Mouse (Mus musculus) embryonic facial prominence, embryonic 12.5 days (tissue): Measurements from ENCODE around the gene Kif3a. TPM values are rescaled to one million over a fixed set of nuclear protein-coding genes. Genes with fewer than 3 reads are reported as not detected.

Experiments
- ATAC-seq: fragments of 200-750 bp; cut with Nextera tagmentation; 2 replicates; pipeline ENCODE4 v1.8.0; 2017; ENCODE audit not compliant: insufficient number of reproducible peaks, insufficient read depth, low FRiP score, low TSS enrichment
- H3K27ac ChIP-seq: fragments of 300-500 bp; sonication (generic); 2 replicates; pipeline ENCODE4 v1.5.1; 2016; ENCODE audit warnings: mild to moderate bottlenecking
- H3K27me3 ChIP-seq: fragments of 300-500 bp; sonication (generic); 2 replicates; pipeline ENCODE4 v1.6.1; 2016; ENCODE audit warnings: mild to moderate bottlenecking, moderate library complexity
- H3K36me3 ChIP-seq: fragments of 300-500 bp; sonication (generic); 2 replicates; pipeline ENCODE4 v1.6.1; 2016; ENCODE audit warnings: mild to moderate bottlenecking
- H3K4me1 ChIP-seq: fragments of 300-500 bp; sonication (generic); 2 replicates; pipeline ENCODE4 v1.6.1; 2016
- H3K4me2 ChIP-seq: fragments of 300-500 bp; sonication (generic); replicated peaks from 2 replicates; pipeline ENCODE4 v1.6.1; 2016; ENCODE audit warnings: mild to moderate bottlenecking, moderate library complexity
- H3K4me3 ChIP-seq: fragments of 300-500 bp; sonication (generic); 2 replicates; pipeline ENCODE4 v1.5.1; 2016; ENCODE audit warnings: mild to moderate bottlenecking
- H3K9ac ChIP-seq: fragments of 300-500 bp; sonication (generic); 2 replicates; pipeline ENCODE4 v1.6.1; 2016; ENCODE audit warnings: mild to moderate bottlenecking, moderate library complexity
- H3K9me3 ChIP-seq: fragments of 300-500 bp; sonication (generic); 2 replicates; pipeline ENCODE4 v1.6.1; 2016; ENCODE audit warnings: mild to moderate bottlenecking, moderate library complexity
- WGBS: fragments of 180-500 bp; shearing (Covaris S2); methylation state at CpG from one replicate; pipeline ENCODE4 v1.1.7; 2016; 5-methylcytosine and 5-hydroxymethylcytosine counted together
- polyA plus RNA-seq: library from polyadenylated mRNA; unstranded; fragments of >200 nt; fragmentation: Nextera tagmentation; extraction: Ambion mirVana; gene quantifications from 2 replicates; pipeline ENCODE4 v1.2.1, GENCODE M21; 2016

Gene Kif3a
- polyA plus RNA-seq, 1 experiment from 2014 or later = 101 TPM

DNA sequence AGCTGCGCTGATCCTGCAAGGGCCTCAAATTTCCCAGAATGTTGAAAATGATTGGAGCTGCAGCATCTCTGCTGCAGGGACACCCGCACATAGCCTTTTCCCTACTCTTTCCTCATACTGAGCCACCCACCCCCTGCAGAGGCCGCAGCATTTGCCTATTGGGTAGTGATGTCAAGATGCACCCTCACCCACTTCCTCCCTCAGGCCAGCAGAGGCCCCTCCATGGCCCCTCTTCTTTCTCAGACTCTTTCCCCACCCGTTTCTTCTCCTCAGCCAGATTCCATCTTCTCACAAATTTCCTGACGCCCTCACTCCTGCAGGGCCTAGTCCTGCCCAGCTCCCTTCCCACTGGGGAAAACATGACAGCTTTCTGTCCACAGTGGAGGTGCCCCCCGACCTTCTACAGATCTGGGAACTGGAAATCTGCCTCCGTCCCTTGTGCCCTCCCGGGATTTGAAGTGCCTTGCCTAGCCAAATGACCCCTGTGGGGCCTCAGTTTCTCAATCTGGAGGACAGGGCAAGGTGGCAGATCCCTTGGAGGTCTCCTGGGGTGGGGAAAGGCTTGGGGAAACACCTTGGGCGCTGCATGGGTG, 68.5 kb downstream of the Kif3a start:
- no peaks in the 10 kb centered on the region for H3K36me3 ChIP-seq
- peak overlapping the region; percentile 74 for H3K4me2 ChIP-seq
- 32% methylated on average over 9 of the region's 9 CpGs for WGBS
- peaks cover 16% of the 10 kb centered on the region for H3K4me1 ChIP-seq
- no peaks in the 10 kb centered on the region for H3K9me3 ChIP-seq
- ATAC-seq = no peak
- H3K9ac ChIP-seq = peak overlapping the region; percentile 45; the same call in 1 of the 2 replicates
- peak overlapping the region; percentile 39 for H3K4me3 ChIP-seq
- 0 out of 2 replicates have a peak, but pooled peaks cover 12% of the 10 kb centered on the region for H3K27me3 ChIP-seq
- no peak overlapping the region for H3K27ac ChIP-seq

DNA sequence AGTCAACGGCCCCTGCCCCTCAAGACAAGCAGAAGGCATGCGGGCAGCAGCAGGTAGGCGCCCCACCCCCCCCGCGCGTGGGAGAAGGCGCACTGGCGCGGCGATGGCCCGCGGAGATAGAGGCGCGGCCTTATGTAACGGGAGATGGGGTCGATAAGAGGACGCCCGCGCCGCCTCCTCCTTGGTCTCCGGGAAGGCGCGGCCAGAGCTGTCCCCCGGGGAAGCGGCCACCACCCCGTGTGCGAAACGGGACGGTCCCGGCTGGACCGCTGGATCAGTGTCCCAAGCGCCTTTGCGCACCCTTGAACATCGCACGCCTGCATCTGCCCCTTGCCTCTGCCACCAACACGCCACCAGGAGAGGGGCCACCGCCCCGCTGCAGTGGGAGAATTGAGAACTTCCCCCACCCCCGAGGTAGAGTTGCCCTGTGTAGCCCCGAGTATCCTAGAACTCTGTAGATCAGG, 69.0 kb downstream of the Kif3a start:
- 1% methylated on average over 40 of the region's 40 CpGs for WGBS
- Histone ChIP-seq H3K9me3 (no peaks in the 10 kb centered on the region), H3K4me2 (peak overlapping the region; percentile 74), H3K4me3 (peak overlapping the region; percentile 39), H3K9ac (peak overlapping the region; percentile 45), H3K4me1 (peaks cover 16% of the 10 kb centered on the region), H3K27me3 (0 out of 2 replicates have a peak, but pooled peaks cover 12% of the 10 kb centered on the region), H3K27ac (no peak overlapping the region), H3K36me3 (no peaks in the 10 kb centered on the region)
- no peak for ATAC-seq

DNA sequence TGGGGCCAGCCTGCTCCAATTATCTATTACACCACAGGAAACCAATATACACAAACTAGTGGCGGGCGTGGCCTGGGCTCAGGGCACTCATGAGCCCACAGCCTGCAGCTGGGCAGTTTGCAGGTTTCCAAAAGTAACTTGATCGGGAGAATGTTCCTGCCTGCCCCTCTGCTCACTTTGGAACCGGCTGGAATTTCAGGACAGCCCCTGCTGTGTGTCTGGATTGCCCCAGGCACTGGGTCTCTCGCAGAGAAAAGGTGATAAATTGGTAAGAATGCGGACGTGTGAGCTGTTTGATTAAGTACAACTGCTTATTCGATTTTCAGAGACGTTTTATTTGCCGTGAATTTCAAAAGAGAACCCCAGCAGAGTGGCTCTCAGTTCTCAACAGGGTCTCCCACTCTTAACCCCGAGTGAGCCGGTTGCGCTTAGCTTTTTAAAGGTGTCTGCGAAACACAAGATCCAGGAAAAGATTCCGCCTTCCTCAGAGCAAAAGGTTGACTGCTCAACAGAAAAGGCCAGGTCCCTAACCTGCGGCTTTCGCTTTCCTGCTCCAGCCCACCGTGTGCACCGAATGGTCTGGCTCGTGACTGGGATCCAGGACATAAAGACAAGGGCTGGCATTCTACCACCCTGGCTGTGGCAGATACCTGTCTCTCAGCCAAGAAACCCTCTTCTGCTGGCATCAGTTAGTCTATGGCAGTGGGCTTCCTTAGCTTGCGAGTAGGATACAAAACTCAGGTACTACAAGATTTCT, 70.0 kb downstream of the Kif3a start:
- no peak overlapping the region for H3K27ac ChIP-seq
- 11% methylated on average over 21 of the region's 21 CpGs for WGBS
- H3K4me1 ChIP-seq = peaks cover 16% of the 10 kb centered on the region
- H3K36me3 ChIP-seq = no peaks in the 10 kb centered on the region
- H3K9ac ChIP-seq = no peak overlapping the region
- peak overlapping the region; percentile 36 for H3K4me2 ChIP-seq
- ATAC-seq = no peak
- H3K4me3 ChIP-seq = no peak overlapping the region
- H3K9me3 ChIP-seq = no peaks in the 10 kb centered on the region
- H3K27me3 ChIP-seq = 0 out of 2 replicates have a peak, but pooled peaks cover 12% of the 10 kb centered on the region

DNA sequence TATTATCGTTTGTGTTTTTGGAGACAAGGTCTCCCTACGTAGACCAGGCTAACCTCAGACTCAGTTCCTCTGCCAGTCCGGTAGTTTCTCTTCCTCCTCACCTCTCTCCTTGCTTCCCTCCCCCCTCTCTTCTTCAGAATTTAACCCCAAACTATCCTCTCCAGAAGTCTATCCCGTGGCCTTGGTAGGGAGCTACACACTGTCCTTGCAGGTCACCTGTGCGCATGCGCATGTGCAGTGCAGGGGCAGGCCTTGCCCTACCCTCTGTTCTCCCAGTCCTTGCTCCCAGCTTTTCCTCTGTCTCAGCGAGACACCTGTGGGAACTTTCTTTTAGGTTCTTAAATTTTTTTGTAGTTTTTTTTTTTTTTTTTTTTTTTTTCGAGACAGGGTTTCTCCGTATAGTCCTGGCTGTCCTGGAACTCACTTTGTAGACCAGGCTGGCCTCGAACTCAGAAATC, 70.7 kb downstream of the Kif3a start:
- Histone ChIP-seq H3K4me1 (peaks cover 16% of the 10 kb centered on the region), H3K9ac (no peak overlapping the region), H3K27me3 (0 out of 2 replicates have a peak, but pooled peaks cover 12% of the 10 kb centered on the region), H3K4me2 (no peak overlapping the region), H3K27ac (no peak overlapping the region), H3K4me3 (no peak overlapping the region), H3K9me3 (no peaks in the 10 kb centered on the region), H3K36me3 (no peaks in the 10 kb centered on the region)
- 77% methylated on average over 10 of the region's 10 CpGs for WGBS
- no peak for ATAC-seq

DNA sequence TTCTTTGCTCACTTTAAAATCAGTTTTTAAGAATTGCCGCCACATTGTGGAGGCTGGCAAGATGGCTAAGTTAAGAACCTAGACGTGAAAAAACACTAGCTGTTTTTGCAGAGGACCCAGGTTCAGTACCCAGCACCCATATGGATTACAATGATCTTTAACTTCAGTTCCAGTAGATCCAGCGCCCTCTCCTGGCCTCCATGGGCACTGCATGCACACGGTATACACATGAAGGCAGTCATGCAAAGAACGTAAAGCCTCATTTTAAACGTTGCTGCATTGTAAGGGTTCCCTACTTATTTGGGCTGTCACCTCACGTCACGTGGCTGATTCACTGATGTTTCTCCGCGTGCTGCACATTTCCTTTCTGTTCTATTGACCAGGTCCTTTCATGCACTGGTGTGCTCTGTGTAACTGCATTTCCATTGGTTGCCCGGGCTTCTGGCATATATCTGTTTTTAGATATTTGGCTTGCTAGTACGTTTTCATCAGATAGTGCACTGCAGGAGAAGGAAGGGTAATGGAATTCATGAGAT, 75.6 kb downstream of the Kif3a start:
- WGBS = 75% methylated on average over 12 of the region's 12 CpGs
- ATAC-seq = no peak
- Histone ChIP-seq H3K9ac (no peak overlapping the region), H3K27me3 (no peaks in the 10 kb centered on the region), H3K4me3 (no peak overlapping the region), H3K4me2 (no peak overlapping the region), H3K4me1 (no peaks in the 10 kb centered on the region), H3K36me3 (no peaks in the 10 kb centered on the region), H3K9me3 (no peaks in the 10 kb centered on the region), H3K27ac (no peak overlapping the region)

DNA sequence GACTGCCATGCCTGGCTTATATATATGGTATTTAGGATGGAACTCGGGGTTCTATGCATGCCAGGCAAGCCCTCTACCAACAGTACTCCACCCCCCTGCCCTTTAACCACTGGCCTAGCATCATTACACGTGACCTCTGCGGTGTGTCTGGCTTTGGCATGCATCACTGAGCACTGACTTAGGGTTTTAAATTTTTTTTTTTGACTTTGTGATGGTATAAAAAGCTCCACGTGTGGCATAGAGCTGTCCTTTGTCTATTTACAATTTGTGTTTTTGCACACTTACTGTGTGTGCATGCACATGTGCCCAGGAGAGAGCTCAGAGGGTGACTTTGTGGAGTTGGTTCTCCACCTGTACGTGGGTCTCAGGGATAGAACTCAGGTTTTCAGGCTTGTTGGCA, 76.8 kb downstream of the Kif3a start:
- Histone ChIP-seq H3K9me3 (no peaks in the 10 kb centered on the region), H3K27ac (no peak overlapping the region), H3K4me3 (no peak overlapping the region), H3K9ac (no peak overlapping the region), H3K4me1 (no peaks in the 10 kb centered on the region), H3K4me2 (no peak overlapping the region), H3K36me3 (no peaks in the 10 kb centered on the region), H3K27me3 (no peaks in the 10 kb centered on the region)
- WGBS = 82% methylated on average over 5 of the region's 5 CpGs
- ATAC-seq = no peak

DNA sequence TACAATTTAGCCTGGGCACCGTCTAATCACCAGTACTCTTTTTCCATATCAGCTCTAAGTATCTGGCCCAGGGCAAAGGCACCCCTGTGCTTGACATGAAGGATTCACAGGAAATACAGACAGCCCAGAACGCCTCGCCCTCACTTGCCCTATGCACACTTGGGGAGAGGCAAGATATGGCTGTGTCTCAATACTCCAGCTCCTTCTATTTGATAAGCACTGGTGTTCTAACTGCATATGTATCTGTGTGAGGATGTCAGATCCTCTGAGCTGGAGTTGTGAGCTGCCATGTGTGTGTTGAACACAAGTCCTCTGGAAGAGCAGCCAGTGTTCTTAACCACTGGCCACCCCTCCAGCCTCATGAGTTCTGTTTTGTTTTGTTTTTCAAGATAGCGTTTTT, 84.3 kb downstream of the Kif3a start:
- no peaks in the 10 kb centered on the region for H3K27me3 ChIP-seq
- no peak overlapping the region for H3K4me2 ChIP-seq
- ATAC-seq = no peak
- no peak overlapping the region for H3K27ac ChIP-seq
- H3K4me3 ChIP-seq = no peak overlapping the region
- WGBS = 90% methylated on average over 4 of the region's 4 CpGs
- H3K9ac ChIP-seq = no peak overlapping the region
- H3K4me1 ChIP-seq = no peaks in the 10 kb centered on the region
- H3K9me3 ChIP-seq = no peaks in the 10 kb centered on the region
- H3K36me3 ChIP-seq = peaks cover 50% of the 10 kb centered on the region

Other genes with a start within 250 kb of the Kif3a start
- 19.2 and 21.8 TPM in 2 replicates for gene Zcchc10, start 242.7 kb upstream of the Kif3a start, polyA plus RNA-seq
- gene Aff4, start 216.5 kb upstream of the Kif3a start, polyA plus RNA-seq = 70.3 and 71.1 TPM in 2 replicates
- gene Leap2, start 144.2 kb upstream of the Kif3a start, polyA plus RNA-seq = 0.56 TPM in 1 of 2 replicates, not detected in the other
- 476 and 519 TPM in 2 replicates for gene Uqcrq, start 136.5 kb upstream of the Kif3a start, polyA plus RNA-seq
- 1.5 and 1.8 TPM in 2 replicates for gene Gdf9, start 136.4 kb upstream of the Kif3a start, polyA plus RNA-seq
- gene Gm10447, start 110.3 kb upstream of the Kif3a start, polyA plus RNA-seq = 0.22 and 0.27 TPM in 2 replicates
- gene Shroom1, start 110.2 kb upstream of the Kif3a start, polyA plus RNA-seq = 5.9 and 6.5 TPM in 2 replicates
- not detected in 2 replicates for gene Gm9837, start 96.9 kb upstream of the Kif3a start, polyA plus RNA-seq
- gene Gm9945, start 87.2 kb upstream of the Kif3a start, polyA plus RNA-seq = 0.25 TPM in 1 of 2 replicates, not detected in the other
- 1.6 and 2.4 TPM in 2 replicates for gene Sowaha, start 87.1 kb upstream of the Kif3a start, polyA plus RNA-seq
- 37.0 and 38.9 TPM in 2 replicates for gene Sept8, start 48.1 kb upstream of the Kif3a start, polyA plus RNA-seq
- gene Il4, start 51.3 kb downstream of the Kif3a start, polyA plus RNA-seq = 1.2 and 2.3 TPM in 2 replicates
- not detected in 2 replicates for gene Il13, start 67.3 kb downstream of the Kif3a start, polyA plus RNA-seq
- 25.3 and 30.9 TPM in 2 replicates for gene Rad50, start 139.9 kb downstream of the Kif3a start, polyA plus RNA-seq
- not detected in 2 replicates for gene Il5, start 153.4 kb downstream of the Kif3a start, polyA plus RNA-seq
- 7.9 and 10.2 TPM in 2 replicates for gene Irf1, start 202.6 kb downstream of the Kif3a start, polyA plus RNA-seq
- not detected in 2 replicates for gene Gm17334, start 205.8 kb downstream of the Kif3a start, polyA plus RNA-seq